Mouse (Mus musculus): ENCODE measurements around the gene Nedd8.

DNA sequence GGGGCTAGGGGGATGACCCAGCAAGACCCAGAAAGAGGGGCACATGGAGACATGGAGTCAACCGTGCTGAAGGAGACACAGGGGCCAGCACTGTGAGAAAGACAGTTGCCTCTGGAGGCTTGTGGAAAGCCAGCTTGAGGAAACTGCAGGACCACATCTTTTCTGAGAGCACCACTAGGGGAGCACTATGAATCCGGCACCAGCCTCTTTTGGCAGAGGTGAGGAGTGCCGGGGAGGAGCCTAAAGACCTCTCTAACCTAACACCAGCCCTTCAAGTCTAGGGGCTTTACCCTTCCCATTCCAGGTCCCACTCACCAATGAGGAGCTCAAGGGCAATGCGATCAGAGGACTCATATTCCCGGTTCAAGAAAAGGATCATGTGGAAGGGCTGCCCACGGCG lies 39.9 kb upstream of the Nedd8 start:
- no peak for TF ChIP-seq POLR2A (IDR thresholded peaks at IDR 0.05; ENCODE audit: control insufficient read depth, low read depth, low read length)
- TF ChIP-seq CTCF (IDR thresholded peaks at IDR 0.05; ENCODE audit: control insufficient read depth, insufficient read depth, insufficient replicate concordance, low read depth, low read length): no peak
